Mouse (Mus musculus): ENCODE results near the gene Dtd1. TPM values are rescaled to one million over a fixed set of nuclear protein-coding genes. Genes with fewer than 3 reads are reported as not detected.

Gene Dtd1
- total and polyA plus RNA-seq, 3 experiments: 32.5 to 36.0 TPM; not detected in 1

- H3K27me3 ChIP-seq (ENCODE audit: control insufficient read depth in 1 of 2, insufficient read depth in 2 of 2, low read length in 2 of 2): no peaks in the 10 kb centered on the region
- H3K9ac ChIP-seq (ENCODE audit: control insufficient read depth, low read depth, low read length, poor library complexity, severe bottlenecking): no peak overlapping the region
- H3K9me3 ChIP-seq (replicated peaks; ENCODE audit: insufficient read depth, low read length): no peaks in the 10 kb centered on the region
- no peaks in the 10 kb centered on the region for H3K4me1 ChIP-seq (ENCODE audit: control insufficient read depth in 1 of 2, insufficient read depth in 2 of 2, low read length in 2 of 2)
- H3K4me3 ChIP-seq (ENCODE audit: control insufficient read depth in 1 of 2, insufficient read depth in 1 of 2, low read depth in 2 of 2, low read length in 2 of 2): no peak overlapping the region
- DNase-seq (ENCODE audit: low read depth, low spot score): no peak
- no peak overlapping the region for H3K27ac ChIP-seq (ENCODE audit: control insufficient read depth, low read depth, low read length)
- TF ChIP-seq TCF12 (IDR thresholded peaks at IDR 0.05; ENCODE audit: low read depth, low read length) (no peak), GATA1 (IDR thresholded peaks at IDR 0.05; ENCODE audit: low read depth, low read length) (no peak), NRF1 (IDR thresholded peaks at IDR 0.05; ENCODE audit: insufficient read depth, low read depth, low read length, poor library complexity, severe bottlenecking) (no peak), CHD2 (IDR thresholded peaks at IDR 0.05; ENCODE audit: low read length) (no peak), ZC3H11A (IDR thresholded peaks at IDR 0.05; ENCODE audit: low read depth, low read length) (no peak), POLR2AphosphoS5 (IDR thresholded peaks at IDR 0.05; ENCODE audit: borderline replicate concordance, low read depth, low read length) (no peak), ELF1 (IDR thresholded peaks at IDR 0.05; ENCODE audit: low read depth, low read length) (no peak), ZNF384 (IDR thresholded peaks at IDR 0.05; ENCODE audit: low read depth, low read length) (no peak), MYC (IDR thresholded peaks at IDR 0.05; ENCODE audit: low read depth, low read length) (no peak), EP300 (IDR thresholded peaks at IDR 0.05; ENCODE audit: low read depth in 1 of 2, low read length in 2 of 2) (no peak), KAT2A (conservative IDR thresholded peaks at IDR 0.05; ENCODE audit: low read depth, low read length) (no peak), UBTF (IDR thresholded peaks at IDR 0.05; ENCODE audit: borderline replicate concordance, insufficient read depth, low read depth, low read length) (no peak), TBP (IDR thresholded peaks at IDR 0.05; ENCODE audit: low read depth, low read length) (no peak), POLR2AphosphoS2 (IDR thresholded peaks at IDR 0.05; ENCODE audit: low read length) (no peak), MYB (IDR thresholded peaks at IDR 0.05; ENCODE audit: low read depth, low read length) (no peak)
- no peaks in the 10 kb centered on the region for H3K36me3 ChIP-seq (ENCODE audit: control insufficient read depth in 1 of 2, insufficient read depth in 2 of 2, low read length in 2 of 2)
- H3K79me2 ChIP-seq (ENCODE audit: control insufficient read depth, insufficient read depth, low read length, poor library complexity): no peaks in the 10 kb centered on the region
These were observed 184.1 kb downstream of the Dtd1 start for GRCm38 (mm10) chr2:144783831-144784230.

DNA sequence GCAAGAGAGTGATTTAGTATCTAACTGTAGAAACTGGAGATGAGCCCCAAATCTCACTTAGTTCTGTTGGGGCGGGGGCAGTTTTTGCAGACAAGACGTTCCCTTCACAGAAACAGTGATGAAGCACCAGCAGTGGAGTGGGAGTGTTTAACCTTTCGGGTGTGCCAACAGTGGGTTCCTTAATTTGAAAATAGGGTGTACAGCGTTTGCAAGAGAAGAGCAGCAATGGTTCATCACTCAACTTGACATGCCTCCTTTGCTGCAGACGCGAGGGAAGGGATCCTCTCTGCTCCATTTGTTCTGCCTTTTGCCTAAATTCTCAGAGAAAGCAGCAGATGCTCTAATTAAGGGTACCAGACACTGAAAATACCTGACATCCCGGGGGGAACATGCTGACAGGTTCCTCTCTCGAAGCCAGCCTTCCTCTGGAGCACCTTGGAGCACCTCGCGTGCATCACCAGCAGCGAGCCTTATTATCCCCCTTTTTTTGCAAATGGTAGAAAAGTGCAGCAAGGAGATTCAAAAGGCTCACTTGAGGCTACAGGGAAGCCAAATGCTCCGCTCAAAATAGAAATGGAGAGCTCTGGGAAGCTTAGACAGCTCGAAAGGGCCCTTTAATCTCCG, 192.1 kb downstream of the Dtd1 start:
- H3K79me2 ChIP-seq (ENCODE audit: control insufficient read depth, insufficient read depth, low read length, poor library complexity): no peaks in the 10 kb centered on the region
- H3K9ac ChIP-seq (ENCODE audit: control insufficient read depth, low read depth, low read length, poor library complexity, severe bottlenecking): no peak overlapping the region
- no peak for TF ChIP-seq EP300 (IDR thresholded peaks at IDR 0.05; ENCODE audit: low read depth in 1 of 2, low read length in 2 of 2)
- no peak for TF ChIP-seq ZNF384 (IDR thresholded peaks at IDR 0.05; ENCODE audit: low read depth, low read length)
- TF ChIP-seq MYB (IDR thresholded peaks at IDR 0.05; ENCODE audit: low read depth, low read length): no peak
- no peak for TF ChIP-seq TCF12 (IDR thresholded peaks at IDR 0.05; ENCODE audit: low read depth, low read length)
- TF ChIP-seq CTCF (IDR thresholded peaks at IDR 0.05 in 2 of 3, conservative IDR thresholded peaks at IDR 0.05 in 1 of 3; ENCODE audit: control insufficient read depth in 1 of 3, insufficient read depth in 1 of 3, low read depth in 2 of 3, low read length in 3 of 3, poor library complexity in 1 of 3, severe bottlenecking in 1 of 3): no peak
- TF ChIP-seq BHLHE40 (IDR thresholded peaks at IDR 0.05; ENCODE audit: borderline replicate concordance, low read depth, low read length): no peak
- H3K4me1 ChIP-seq (ENCODE audit: control insufficient read depth in 1 of 2, insufficient read depth in 2 of 2, low read length in 2 of 2): no peaks in the 10 kb centered on the region
- no peaks in the 10 kb centered on the region for H3K36me3 ChIP-seq (ENCODE audit: control insufficient read depth in 1 of 2, insufficient read depth in 2 of 2, low read length in 2 of 2)
- H3K4me3 ChIP-seq (ENCODE audit: control insufficient read depth in 1 of 2, insufficient read depth in 1 of 2, low read depth in 2 of 2, low read length in 2 of 2): no peak overlapping the region
- DNase-seq (ENCODE audit: low read depth, low spot score): no peak
- no peak overlapping the region for H3K27ac ChIP-seq (ENCODE audit: control insufficient read depth, low read depth, low read length)
- H3K9me3 ChIP-seq (replicated peaks; ENCODE audit: insufficient read depth, low read length): no peaks in the 10 kb centered on the region
- no peaks in the 10 kb centered on the region; a peak in 1 of 4 replicates for H3K27me3 ChIP-seq (ENCODE audit: control insufficient read depth in 1 of 2, insufficient read depth in 2 of 2, low read length in 2 of 2)

Measured in MEL (cell line).